Mouse (Mus musculus): ENCODE results near the gene Rtn4r.

- TF ChIP-seq POLR2A (IDR thresholded peaks at IDR 0.05; ENCODE audit: borderline replicate concordance, control insufficient read depth, low read depth, low read length), result no peak
- TF ChIP-seq CTCF (IDR thresholded peaks at IDR 0.05; ENCODE audit: control insufficient read depth, insufficient read depth, low read length), result no peak
Measured at GRCm38 (mm10) chr16:18179591-18179990, 52.1 kb downstream of the Rtn4r start.
